Mouse (Mus musculus): ENCODE data around the gene Cacna1i.
A peak's percentile ranks its signal among the peaks of the same experiment; 100 is the strongest.

Cacna1i gene

DNA sequence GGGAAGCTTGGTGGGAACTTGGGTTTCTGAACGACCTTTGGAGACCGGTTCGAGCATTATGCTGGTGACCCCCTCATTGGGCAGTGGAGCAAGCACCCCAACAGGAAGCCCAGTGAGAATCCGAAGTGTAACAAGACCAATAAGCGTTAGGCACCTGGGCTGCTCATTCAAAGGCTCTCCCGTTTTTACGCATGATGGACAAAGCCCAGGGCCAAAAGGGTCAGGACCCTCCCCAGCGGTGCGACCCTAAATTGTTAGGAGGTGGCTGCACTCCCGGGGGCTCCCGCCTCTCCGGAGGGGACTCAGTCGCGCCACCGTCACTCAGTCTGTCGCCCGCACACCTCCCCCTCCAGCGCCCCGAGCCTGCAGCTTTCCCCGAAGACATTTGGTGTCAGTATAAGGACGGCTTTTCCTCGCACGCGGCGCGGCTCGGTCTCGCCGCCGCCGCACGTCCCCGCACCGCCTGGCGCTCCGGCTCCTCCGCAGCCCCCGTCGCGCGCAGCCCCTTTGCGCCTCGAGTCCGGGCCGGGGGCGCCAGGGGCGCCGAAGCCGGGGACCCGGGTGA is at the start of gene Cacna1i:
Cacna1i (plus strand) TSS at position 388 of the 565 bp plus-strand sequence.
- DNase-seq (ENCODE audit: low read depth, low spot score), result no peak

DNA sequence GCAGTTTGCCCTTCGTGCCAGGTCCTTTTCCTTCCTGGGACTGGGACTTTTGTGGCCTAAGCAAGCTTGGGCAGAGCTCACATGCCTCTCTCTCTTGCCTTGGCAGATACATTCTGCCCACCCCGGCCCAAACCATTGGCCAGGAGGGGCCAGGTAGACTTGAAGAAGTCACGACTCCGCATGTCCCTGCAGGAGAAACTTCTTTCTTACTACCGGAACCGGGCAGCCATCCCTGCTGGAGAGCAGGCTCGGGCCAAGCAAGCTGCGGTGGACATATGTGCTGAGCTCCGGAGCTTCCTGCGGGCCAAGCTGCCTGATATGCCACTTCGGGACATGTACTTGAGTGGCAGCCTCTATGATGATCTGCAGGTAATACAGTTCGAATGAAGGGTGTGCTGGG is 38.9 kb upstream of the Cacna1i start:
- DNase-seq (ENCODE audit: low read depth, low spot score), result no peak

DNA sequence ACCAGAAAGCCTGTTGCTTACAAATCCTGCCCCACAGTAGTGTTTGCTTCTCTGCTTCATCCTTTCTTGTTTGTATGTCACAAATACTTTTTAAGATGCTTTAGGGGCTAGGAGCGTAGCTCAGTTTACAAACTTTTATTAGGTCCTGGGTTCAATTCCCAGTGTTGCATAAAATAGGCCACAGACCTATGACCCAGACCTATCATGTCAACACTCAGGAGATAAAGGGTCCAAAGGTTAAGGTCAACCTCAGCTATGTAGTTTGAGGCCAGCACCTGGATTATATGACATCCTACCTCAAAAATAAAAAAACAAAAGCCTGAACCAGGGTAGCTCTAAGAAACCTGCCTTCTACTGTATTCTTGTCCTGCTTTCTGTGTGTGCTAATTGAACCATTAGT is 38.4 kb upstream of the Cacna1i start:
- DNase-seq (ENCODE audit: low read depth, low spot score), result no peak

DNA sequence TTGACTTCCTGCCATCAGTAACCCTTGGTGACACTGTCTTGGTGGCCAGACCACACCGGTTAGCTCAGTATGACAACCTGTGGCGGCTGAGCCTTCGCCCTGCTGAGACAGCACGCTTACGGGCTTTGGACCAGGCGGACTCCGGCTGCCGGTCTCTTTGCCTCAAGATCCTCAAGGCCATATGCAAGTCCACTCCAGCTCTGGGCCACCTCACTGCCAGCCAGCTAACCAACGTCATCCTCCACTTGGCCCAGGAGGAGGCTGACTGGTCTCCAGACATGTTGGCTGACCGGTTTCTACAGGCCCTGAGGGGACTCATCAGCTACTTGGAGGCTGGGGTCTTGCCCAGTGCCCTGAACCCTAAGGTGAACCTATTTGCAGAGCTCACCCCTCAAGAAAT is 37.4 kb upstream of the Cacna1i start:
- no peak for DNase-seq (ENCODE audit: low read depth, low spot score)

DNA sequence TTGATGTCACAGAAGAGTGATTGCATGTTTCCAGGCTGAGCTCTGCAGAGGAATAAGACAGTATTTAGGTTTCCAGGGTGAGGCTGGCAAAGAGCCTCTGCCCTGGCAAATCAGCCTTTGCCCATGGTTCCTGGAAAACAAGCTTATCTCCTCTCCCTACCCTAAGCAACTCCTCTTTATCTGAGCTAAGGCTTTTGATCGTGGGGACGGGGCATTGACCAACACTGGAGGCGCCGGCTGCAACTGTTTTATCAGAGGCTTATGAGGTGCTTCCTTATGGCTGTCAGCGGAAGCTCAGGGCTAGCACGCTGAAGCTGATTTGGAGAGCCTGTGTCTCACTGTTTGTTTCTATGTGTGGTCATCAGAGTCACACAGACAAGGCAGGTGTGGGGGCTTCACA is 36.5 kb upstream of the Cacna1i start:
- no peak for DNase-seq (ENCODE audit: low read depth, low spot score)

DNA sequence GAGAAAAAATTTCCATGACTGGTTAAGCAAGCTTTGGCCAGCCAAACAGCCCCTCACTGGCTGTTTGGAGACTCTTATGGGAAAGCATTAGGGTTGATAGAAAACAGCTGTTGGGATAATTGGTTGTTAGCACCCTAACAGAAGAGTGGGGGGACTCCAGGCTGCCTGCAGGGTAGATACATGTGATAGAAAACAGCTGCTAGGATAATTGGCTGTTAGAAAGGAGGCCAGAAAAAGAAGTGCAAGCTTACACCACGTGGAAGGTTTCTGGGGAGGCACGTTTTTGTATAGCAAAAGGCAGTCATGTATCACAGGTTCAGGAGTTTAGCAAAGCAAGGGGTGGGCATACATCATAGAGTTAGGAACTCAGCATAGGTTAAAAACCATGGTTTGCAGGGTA is 33.5 kb upstream of the Cacna1i start:
- no peak for DNase-seq (ENCODE audit: low read depth, low spot score)

DNA sequence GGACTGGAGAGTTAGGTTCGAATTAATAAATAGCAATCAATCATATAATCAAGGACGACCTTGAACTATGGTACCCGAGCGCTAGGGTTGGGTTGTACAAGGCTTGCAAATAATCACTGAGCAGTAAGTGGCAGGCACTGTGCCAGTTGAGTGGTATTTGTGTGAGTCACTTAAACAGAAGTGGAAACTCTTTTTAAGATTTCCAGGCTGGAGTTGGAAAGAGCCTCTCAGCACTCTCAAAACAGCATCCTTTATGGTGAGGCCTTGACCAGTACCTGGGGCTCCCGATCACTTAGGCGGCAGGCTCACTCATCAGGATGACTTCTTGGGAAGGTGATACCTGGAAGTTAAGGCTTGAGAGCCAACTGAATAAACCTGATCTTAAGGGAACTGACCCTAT is 32.8 kb upstream of the Cacna1i start:
- no peak for DNase-seq (ENCODE audit: low read depth, low spot score)

DNA sequence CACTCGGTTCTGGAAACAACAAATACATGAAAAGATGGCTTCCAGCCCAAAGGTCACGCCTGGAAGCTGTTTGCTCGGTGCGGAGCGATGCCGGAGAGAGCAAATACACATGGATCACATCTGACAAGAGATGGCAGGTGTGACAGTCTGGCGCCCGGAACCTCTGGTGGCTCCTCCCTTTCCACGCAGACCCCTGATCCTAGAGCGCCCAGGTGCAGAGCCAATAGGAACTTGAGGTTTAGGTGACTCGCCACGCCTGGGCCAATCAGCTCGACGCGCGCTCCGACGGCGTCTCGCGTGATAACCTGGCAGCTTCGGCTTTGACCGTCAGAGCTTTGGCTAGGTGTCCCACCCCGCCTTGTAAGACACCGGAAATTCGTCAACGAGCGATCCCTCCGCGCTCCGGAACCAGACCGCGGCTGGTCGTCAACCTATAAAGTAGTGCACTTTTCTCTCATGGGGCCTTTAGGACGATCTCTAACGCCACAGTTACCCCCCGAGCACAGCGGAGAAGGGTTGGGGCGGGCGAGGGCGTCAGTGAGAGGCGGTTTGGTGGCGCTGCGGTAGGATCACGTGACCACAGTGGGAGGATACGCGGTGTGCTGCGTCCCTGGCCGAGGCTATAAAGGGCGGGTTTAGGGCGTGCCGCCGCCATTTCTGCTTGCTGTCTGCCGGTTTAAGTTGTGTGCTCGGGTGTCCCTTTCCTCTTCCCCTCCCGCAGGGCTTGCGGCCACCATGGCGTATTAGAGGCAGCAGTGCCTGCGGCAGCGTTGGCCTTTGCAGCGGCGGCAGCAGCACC is 32.0 kb upstream of the Cacna1i start, which contains the start of gene Atf4:
Atf4 (plus strand) TSS at position 338 of the 799 bp plus-strand sequence.
- peak; percentile 99 for DNase-seq (ENCODE audit: low read depth, low spot score)

DNA sequence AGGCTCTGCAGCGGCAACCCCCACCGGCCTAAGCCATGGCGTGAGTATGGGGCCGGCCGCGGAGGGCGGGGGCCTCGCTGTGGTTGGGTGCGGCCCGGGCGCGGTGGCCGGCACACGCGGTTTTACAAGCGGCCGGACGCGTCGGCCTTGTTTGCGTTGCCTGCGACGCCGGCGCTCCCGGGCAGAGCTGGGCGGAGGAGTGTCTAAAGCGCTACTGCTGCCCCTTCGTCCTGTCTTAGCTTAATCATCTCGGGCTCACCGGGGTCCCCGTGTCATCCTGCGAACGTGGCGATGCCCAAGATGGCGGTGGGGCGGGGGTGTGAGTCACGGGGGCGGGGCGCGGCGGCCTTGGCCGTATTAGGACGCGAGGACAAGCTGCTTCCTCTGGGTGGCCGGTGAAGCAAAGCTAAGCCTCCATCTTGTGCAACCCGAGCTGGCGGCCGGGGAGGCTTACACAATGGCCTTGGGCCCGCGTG is 31.4 kb upstream of the Cacna1i start:
- DNase-seq (ENCODE audit: low read depth, low spot score), result peak; percentile 79

DNA sequence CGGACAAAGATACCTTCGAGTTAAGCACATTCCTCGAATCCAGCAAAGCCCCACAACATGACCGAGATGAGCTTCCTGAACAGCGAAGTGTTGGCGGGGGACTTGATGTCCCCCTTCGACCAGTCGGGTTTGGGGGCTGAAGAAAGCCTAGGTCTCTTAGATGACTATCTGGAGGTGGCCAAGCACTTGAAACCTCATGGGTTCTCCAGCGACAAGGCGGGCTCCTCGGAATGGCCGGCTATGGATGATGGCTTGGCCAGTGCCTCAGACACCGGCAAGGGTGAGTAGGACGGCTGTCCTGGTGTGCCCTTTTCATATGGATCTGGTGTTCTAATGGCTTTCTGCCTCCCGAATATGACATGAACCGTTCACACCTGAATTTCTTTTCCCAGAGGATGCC is 30.8 kb upstream of the Cacna1i start:
- DNase-seq (ENCODE audit: low read depth, low spot score), result no peak

DNA sequence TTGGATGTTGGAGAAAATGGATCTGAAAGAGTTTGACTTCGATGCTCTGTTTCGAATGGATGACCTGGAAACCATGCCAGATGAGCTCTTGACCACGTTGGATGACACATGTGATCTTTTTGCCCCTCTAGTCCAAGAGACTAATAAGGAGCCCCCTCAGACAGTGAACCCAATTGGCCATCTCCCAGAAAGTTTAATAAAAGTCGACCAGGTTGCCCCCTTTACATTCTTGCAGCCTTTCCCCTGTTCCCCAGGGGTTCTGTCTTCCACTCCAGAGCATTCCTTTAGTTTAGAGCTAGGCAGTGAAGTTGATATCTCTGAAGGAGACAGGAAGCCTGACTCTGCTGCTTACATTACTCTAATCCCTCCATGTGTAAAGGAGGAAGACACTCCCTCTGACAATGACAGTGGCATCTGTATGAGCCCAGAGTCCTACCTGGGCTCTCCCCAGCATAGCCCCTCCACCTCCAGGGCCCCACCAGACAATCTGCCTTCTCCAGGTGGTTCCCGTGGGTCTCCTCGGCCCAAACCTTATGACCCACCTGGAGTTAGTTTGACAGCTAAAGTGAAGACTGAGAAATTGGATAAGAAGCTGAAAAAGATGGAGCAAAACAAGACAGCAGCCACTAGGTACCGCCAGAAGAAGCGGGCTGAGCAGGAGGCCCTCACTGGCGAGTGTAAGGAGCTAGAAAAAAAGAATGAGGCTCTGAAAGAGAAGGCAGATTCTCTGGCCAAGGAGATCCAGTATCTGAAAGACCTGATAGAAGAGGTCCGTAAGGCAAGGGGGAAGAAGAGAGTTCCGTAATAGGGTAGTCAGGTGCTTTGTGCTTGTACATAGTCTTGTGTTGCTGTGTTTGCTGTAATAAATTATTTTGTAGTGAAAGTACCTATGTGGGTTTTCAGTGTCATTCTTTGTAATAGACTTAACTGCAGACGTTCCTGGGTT is 30.1 kb upstream of the Cacna1i start:
- DNase-seq (ENCODE audit: low read depth, low spot score), result no peak

DNA sequence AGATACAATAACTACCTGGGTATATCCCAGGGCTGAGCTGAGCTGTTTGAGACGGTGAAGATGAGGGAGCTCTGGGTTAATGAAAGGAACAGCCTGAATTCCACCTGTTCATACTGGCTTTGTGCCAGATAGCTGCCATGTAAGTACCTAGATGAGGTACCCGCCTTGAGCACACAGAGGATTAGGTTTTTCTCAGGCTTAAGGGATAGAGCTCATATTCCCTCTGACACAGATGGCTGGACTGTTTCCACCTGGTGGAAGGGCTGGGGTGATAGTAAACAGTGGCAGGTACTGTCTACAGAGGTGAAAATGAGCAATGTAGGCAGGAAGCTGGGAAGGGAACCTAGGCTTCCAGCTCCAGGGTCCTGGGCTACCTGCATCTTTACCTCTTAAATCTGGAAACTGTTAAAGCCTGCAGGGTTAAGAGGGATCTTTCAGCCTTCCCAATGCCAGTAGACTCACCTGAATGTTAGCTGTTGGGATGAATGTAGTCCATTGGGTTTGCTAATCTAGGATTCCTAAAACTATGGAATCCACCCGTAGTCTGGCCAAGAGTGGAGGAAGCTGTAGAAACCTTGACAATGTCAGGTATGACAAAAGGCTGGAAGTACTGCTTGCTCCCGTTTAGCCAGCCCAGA is 29.3 kb upstream of the Cacna1i start:
- no peak for DNase-seq (ENCODE audit: low read depth, low spot score)

DNA sequence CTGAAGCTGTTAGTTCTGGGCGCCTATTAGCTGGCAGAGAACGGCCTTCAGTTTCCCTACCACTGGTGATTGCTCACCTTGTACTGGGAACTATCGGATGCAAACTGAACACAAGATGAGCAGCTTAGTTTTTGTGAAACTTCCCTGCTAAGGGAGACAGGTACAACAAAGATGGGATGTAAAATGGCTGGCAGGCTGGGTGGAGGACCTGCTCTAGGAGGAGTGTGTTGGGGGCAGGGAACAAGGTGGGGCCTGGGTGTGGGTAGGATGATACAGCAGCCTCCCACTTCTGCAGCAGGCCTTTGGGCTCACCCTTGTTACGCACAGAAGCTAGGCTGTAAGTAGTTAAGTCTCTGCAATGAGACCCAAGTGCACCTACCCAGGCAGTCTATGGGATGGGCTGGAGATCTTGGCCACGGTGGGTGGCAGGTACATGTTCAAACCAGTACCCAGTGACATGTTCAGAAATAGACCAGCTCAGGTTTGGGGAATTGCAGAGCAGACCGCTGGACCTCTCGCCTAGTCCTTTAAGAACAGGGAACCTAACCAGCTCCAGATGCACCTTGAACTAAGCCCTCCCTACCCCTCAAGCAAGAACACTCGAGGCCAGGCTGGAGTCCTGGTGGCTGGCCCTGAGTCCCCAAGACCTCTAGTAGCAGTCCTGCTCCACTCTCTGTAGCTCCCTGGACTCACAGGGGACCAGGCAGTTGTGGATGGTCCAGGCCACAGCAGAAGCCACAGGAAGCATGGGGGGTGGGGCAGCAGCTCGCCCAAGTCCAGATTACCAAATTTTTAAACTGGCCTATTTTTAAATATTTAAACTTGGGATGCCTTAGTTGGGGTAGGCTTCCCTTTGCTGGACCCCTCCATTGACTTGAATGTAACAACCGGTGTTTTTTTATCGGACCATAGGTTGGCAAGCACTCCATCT is 28.5 kb upstream of the Cacna1i start:
- DNase-seq (ENCODE audit: low read depth, low spot score), result peak; percentile 80

DNA sequence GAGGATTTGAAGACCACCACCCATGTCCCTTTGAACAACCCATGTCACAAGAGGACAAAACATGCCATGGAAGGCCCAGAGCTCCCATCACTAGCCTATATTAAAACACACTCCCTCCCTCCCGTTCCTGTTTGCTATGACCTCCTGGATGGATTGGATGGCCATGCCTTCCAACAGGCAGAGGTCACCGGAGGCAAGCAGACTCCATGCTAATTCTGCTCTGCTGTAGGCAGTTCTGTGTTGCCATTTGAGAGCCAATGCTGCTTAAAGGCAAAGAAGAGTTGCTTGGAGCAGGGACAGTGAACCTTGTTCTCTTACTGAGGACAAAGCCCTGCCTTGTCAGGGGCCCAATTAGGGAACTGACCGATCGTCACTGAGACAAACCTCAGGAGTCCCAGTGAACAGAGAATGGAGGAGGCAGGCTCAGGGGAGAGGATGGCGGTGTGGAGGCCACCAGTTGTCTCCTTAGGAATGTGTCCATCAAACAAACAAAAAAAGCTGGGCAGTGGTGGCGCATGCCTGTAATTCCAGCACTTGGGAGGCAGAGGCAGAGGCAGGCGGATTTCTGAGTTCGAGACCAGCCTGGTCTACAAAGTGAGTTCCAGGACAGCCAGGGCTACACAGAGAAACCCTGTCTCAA is 27.5 kb upstream of the Cacna1i start:
- DNase-seq (ENCODE audit: low read depth, low spot score), result no peak

DNA sequence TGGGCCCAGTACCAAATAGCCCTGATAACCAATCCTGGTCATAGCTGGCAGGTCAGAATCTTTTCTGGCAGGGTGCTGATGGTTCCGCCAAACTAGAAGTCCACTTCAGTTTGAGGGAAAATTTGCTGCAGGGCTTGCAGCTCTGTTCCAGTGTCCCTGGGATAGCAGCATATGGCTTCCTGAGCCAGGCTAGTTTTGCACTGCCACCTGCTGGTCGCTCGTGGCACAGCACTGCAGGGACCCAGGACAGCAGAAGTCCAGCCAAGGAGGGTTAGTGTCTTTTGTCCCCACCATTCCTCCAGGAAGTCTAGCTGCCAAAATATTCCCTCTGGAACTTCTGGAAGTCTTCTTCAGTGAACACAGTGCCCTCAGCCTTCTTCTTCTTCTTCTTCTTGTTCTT is 26.4 kb upstream of the Cacna1i start:
- peak; percentile 81 for DNase-seq (ENCODE audit: low read depth, low spot score)

DNA sequence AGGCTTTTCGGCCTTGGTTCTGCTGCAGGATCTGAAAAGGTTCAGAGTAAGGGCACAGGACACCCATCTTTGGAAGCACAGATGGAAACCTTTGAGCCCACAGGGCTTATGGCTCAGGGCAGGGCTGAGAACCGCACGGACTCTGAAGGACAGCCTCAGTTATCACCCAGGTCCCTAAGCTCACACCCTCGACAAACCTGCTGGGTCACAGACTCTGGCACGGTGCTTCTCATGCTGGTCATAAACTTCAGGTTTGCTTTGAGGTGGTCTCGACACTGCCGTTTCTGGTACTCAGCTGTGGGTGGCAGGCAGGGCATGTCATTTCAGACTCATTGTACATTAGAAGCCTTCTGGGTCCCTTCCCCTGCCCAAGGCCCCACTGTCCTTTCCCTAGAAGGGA is 25.9 kb upstream of the Cacna1i start:
- no peak for DNase-seq (ENCODE audit: low read depth, low spot score)

DNA sequence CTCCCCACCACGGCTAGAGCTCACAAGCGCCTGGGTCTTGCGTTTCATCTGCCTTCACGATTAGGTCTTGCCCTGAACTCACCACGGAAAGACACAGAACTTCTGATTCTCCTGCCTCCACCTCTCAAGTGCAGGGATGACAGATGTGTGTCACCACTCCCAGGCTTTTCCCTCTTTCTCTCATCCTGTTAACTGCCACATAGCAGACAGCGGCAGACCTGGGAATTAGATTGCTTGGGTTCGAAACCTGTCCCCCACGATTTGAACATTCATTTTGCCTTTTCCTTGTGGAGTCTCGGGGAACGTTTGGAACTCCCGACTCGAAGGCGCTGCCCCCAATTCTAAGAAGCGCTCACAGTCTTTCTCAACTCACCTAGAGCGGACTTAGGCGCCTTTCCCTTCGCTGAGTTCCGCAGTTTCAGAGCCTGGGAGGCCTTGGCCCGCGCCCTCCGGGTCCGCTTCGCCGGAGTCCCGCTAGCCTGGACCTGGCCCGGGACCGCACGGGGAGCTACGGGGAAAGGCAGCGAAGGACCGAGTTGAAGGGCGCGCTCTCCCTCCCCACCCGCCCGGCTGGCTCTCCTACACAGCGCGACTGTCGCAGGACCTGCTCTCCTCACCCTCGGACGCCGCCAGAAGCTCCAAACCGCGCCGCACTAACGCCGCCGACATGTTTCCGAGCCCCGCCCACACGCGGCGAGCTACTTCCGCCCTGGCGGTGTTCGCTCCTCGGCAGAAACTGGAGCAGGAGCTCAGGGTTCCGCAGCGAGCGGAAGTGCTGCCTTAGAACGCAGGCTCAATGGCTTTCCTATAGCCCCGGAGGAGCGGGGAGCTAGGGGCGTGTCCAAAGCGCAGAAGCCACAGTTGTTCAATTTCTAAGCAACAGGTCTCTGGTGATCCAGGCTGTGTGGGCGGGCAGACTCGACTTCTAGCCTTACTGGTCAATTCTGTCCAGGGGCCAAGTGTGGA is 23.1 kb upstream of the Cacna1i start, which contains the start of gene Rps19bp1:
Rps19bp1 (minus strand) TSS at position 706 of the 966 bp plus-strand sequence.
- peak; percentile 97 for DNase-seq (ENCODE audit: low read depth, low spot score)

DNA sequence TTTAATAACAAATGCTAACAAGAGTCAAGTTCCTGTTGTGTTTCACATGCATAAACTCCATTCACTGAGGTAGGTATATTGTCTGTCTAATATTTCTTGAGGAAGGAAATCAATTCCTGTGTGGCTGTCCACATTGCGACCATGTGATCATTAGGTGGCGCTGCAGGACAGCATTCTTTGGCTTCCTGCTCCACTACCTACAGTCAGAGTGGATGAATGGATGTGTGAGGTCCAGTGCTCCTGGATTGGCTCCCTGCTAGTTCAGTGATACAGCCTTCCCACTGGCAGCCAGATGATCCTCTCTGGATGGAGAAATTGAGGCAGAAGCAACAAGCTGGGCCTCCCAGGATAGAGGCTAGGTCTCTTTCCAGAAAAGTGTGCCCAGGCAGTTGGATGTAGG is 20.8 kb upstream of the Cacna1i start:
- peak; percentile 87 for DNase-seq (ENCODE audit: low read depth, low spot score)
